Mouse (Mus musculus) midbrain, embryonic 16.5 days (tissue): ENCODE data around the gene Olfr484. TPM values are rescaled to one million over a fixed set of nuclear protein-coding genes. Genes with fewer than 3 reads are reported as not detected.
"Not testable (repeated sequence)": the region's sequence is repeated elsewhere in the genome, so short reads cannot be mapped to it uniquely, and the experiment has no call there.

ENCODE experiments used
- ATAC-seq: fragments of 200-750 bp; cut with Nextera tagmentation; 2 replicates; pipeline ENCODE4 v1.8.0; 2017; ENCODE audit warnings: moderate TSS enrichment
- H3K27ac ChIP-seq: fragments of 300-500 bp; sonication (generic); 2 replicates; pipeline ENCODE4 v1.5.1; 2014; ENCODE audit warnings: mild to moderate bottlenecking, low read length, mixed read lengths
- H3K27me3 ChIP-seq: fragments of 300-500 bp; sonication (generic); 2 replicates; pipeline ENCODE4 v1.6.1; 2014; ENCODE audit warnings: low read depth, low read length, mixed read lengths; ENCODE audit not compliant: control insufficient read depth, insufficient read depth
- H3K36me3 ChIP-seq: fragments of 300-500 bp; sonication (generic); 2 replicates; pipeline ENCODE4 v1.6.1; 2014; ENCODE audit warnings: mild to moderate bottlenecking, low read length, moderate library complexity, mixed read lengths; ENCODE audit not compliant: control insufficient read depth, insufficient read depth
- H3K4me1 ChIP-seq: fragments of 300-500 bp; sonication (generic); 2 replicates; pipeline ENCODE4 v1.6.1; 2014; ENCODE audit warnings: mild to moderate bottlenecking, low read length, mixed read lengths; ENCODE audit not compliant: control insufficient read depth, insufficient read depth
- H3K4me2 ChIP-seq: fragments of 300-500 bp; sonication (generic); 2 replicates; pipeline ENCODE4 v1.6.1; 2014; ENCODE audit warnings: mild to moderate bottlenecking, low read length, mixed read lengths
- H3K4me3 ChIP-seq: fragments of 300-500 bp; sonication (generic); 2 replicates; pipeline ENCODE4 v1.5.1; 2014; ENCODE audit warnings: low read depth, mild to moderate bottlenecking, low read length, moderate library complexity, mixed read lengths
- H3K9ac ChIP-seq: fragments of 300-500 bp; sonication (generic); 2 replicates; pipeline ENCODE4 v1.6.1; 2014; ENCODE audit warnings: low read depth, low read length, mixed read lengths
- H3K9me3 ChIP-seq: fragments of 300-500 bp; sonication (generic); replicated peaks from 2 replicates; pipeline ENCODE4 v1.6.1; 2014; ENCODE audit warnings: mild to moderate bottlenecking, low read length, mixed read lengths; ENCODE audit not compliant: control insufficient read depth, poor library complexity, severe bottlenecking
- WGBS: fragments of 180-500 bp; shearing (Covaris S2); extraction: QIAGEN DNeasy Blood & Tissue Kit; methylation state at CpG from one replicate; pipeline ENCODE4 v1.1.7; 2014; 5-methylcytosine and 5-hydroxymethylcytosine counted together
- polyA plus RNA-seq: library from polyadenylated mRNA; unstranded; fragments of >200 nt; fragmentation: Nextera tagmentation; extraction: Ambion mirVana; gene quantifications from 2 replicates; pipeline ENCODE4 v1.2.1, GENCODE M21; 2015

Gene Olfr484
- not detected in 2 replicates for polyA plus RNA-seq

DNA sequence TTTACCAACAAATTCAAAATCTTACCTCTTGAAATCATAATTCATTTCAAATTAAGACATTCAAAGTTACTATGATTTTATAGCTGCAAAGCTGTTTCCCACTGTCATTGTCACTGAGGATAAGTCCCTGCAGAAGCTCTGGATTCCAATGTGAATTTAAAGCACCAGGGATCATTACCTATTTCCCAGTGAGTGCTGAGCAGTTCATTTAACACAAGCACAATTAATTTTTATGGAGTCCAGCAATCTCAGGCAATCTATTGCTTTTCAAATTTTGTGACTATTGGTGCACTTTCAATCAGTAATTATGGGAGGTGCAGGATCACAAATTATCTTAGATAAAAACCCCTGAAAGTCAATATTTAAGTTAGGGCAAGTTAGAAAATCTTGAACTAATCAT, at the start of gene Olfr484:
Olfr484 (minus strand) TSS at position 101 of the 400 bp plus-strand sequence.
- Histone ChIP-seq H3K4me1 (no peaks in the 10 kb centered on the region), H3K9ac (no peak within 1 kb of the TSS), H3K4me2 (no peak within 1 kb of the TSS), H3K4me3 (no peak within 1 kb of the TSS), H3K27me3 (no peaks in the 10 kb centered on the region), H3K9me3 (no peaks in the 10 kb centered on the region), H3K27ac (no peak within 1 kb of the TSS), H3K36me3 (no peaks in the 10 kb centered on the region)
- ATAC-seq = no peak

DNA sequence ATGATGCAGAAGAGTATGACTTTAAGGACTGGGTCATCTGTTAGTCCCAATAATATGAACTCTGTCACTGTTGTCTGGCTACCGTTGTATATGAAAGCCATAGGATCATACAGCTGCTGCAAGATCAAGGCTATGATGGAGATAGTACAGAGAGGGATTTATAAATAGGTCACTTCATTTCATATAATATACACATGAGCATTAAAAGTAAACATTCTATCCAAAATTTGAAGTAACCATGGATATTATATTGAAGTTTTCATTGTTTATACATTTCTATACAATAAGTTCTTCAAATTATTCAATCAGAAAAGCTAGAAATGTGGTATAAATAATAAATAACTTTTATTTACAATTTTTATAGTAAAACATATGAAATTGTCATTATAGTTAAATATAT, 45.4 kb upstream of the Olfr484 start, which contains the start of gene Olfr486:
Olfr486 (minus strand) TSS at position 101 of the 400 bp plus-strand sequence.
- not testable (repeated sequence) for H3K4me2 ChIP-seq, H3K36me3 ChIP-seq, H3K9me3 ChIP-seq, H3K4me1 ChIP-seq, ATAC-seq, H3K27ac ChIP-seq, H3K9ac ChIP-seq, H3K4me3 ChIP-seq, H3K27me3 ChIP-seq
- 94% methylated on average over 1 of the region's 1 CpGs for WGBS

DNA sequence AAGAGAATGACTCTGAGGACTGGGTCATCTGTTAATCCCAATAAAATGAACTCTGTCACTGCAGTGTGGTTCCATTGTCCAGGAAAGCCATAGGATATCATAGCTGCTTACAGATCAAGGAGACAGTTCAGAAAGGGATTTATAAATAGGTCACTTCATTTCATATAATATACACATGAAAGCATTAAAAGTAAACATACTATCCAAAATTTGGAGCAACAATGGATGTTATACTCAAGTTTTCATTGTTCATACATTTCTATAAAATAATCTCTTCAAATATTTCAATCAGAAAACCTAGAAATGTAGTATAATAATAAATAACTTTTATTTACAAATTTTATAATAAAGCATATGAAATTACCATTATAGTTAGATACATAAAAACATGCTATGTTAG, 32.5 kb upstream of the Olfr484 start, which contains the start of gene Olfr485:
Olfr485 (minus strand) TSS at position 101 of the 400 bp plus-strand sequence.
- Histone ChIP-seq H3K9me3 (no peaks in the 10 kb centered on the region), H3K27me3 (no peaks in the 10 kb centered on the region), H3K36me3 (no peaks in the 10 kb centered on the region), H3K9ac (no peak within 1 kb of the TSS), H3K27ac (no peak within 1 kb of the TSS), H3K4me3 (no peak within 1 kb of the TSS), H3K4me1 (no peaks in the 10 kb centered on the region), H3K4me2 (no peak within 1 kb of the TSS)
- no peak for ATAC-seq

DNA sequence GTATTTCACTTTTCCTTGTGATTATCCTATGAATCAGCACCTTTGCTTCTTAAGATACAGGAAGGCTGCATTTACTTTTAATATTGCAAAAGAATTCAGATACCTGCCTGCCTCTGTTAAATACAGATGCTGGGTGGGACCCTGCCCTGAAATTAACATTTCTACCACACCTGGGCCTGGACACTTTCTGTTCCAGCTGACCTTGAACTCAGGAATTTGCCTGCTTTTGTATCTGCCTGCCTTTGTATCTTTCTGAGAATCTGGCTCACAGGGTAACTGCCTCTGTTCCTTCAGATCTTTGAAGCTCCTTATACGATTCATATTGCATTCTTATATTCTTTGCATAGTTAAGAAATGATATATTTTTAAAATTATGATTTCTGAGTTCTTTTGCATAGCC, 5.8 kb downstream of the Olfr484 start:
- Histone ChIP-seq H3K4me1 (no peaks in the 10 kb centered on the region), H3K4me2 (no peak overlapping the region), H3K9me3 (no peaks in the 10 kb centered on the region), H3K27me3 (no peaks in the 10 kb centered on the region), H3K36me3 (no peaks in the 10 kb centered on the region), H3K4me3 (no peak overlapping the region), H3K9ac (no peak overlapping the region), H3K27ac (no peak overlapping the region)
- 72% methylated on average over 1 of the region's 1 CpGs for WGBS
- no peak for ATAC-seq

DNA sequence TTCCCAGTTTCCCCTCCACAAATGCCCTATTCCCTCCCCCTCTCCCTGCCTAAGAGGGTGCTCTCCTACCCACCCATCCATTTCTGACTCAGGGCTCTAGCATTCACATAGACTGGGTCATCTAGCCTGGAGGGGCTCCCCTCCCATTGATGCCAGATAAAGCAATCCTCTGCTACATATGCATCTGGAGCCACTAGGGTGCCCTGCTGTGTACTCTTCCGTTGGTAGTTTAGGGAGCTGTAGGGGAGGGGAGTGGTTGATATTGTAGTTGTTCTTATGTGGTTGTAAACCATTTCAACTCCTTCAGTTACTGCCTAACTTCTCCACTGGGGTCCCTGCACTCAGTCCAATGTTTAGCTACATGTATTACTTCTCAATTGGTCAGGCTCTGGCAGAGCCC, 6.6 kb downstream of the Olfr484 start:
- H3K9ac ChIP-seq = no peak overlapping the region
- H3K27ac ChIP-seq = no peak overlapping the region
- H3K4me1 ChIP-seq = no peaks in the 10 kb centered on the region
- H3K9me3 ChIP-seq = no peaks in the 10 kb centered on the region
- no peak overlapping the region for H3K4me3 ChIP-seq
- H3K4me2 ChIP-seq = no peak overlapping the region
- ATAC-seq = no peak
- H3K36me3 ChIP-seq = no peaks in the 10 kb centered on the region
- no peaks in the 10 kb centered on the region for H3K27me3 ChIP-seq
- WGBS = 24% methylated on average over 1 of the region's 1 CpGs

DNA sequence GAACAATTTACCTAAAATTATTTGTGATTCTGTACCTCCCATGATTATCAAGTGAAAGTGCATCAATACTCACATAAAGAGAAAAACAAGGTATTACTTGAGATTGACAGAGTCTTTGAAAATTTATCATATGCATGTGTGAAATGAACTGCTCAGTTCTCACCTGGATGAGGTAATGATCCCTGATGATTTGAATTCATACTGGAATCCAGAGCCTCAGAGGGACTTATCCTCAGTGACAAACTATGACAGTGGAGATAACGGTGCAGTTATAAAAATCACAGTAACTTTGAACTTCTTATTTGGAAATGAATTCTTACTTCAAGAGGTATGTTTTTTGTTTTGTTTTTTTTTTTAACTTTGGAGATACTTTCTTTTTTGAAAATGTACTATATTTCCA, 26.7 kb downstream of the Olfr484 start, which contains the start of gene Olfr483:
Olfr483 (plus strand) TSS at position 301 of the 400 bp plus-strand sequence.
- ATAC-seq = no peak
- 95% methylated on average over 1 of the region's 1 CpGs for WGBS
- H3K9me3 ChIP-seq = no peaks in the 10 kb centered on the region
- H3K9ac ChIP-seq = no peak within 1 kb of the TSS
- no peak within 1 kb of the TSS for H3K27ac ChIP-seq
- H3K4me3 ChIP-seq = no peak within 1 kb of the TSS
- H3K36me3 ChIP-seq = no peaks in the 10 kb centered on the region
- H3K4me1 ChIP-seq = no peaks in the 10 kb centered on the region
- H3K27me3 ChIP-seq = no peaks in the 10 kb centered on the region
- H3K4me2 ChIP-seq = no peak within 1 kb of the TSS

DNA sequence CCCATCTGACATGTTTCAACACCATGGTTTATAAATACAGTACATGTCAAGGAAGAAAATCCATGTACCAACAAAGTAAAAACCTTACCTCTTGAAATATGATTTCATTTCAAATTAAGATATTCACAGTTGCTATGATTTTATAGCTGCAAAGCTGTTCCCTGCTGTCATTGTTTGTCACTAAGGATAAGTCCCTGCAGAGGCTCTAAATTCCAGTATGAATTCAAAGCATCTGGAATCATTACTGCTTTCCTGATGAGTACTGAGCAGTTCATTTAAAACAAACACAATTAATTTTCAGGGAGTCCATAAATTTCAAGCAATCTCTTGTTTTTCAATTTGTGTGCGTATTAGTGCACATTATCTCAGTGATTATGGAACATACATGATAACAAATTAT, 29.8 kb downstream of the Olfr484 start, which contains the start of gene Olfr482:
Olfr482 (minus strand) TSS at position 101 of the 400 bp plus-strand sequence.
- no peak within 1 kb of the TSS for H3K4me2 ChIP-seq
- 84% methylated on average over 1 of the region's 1 CpGs for WGBS
- H3K4me1 ChIP-seq = no peaks in the 10 kb centered on the region
- no peak within 1 kb of the TSS for H3K9ac ChIP-seq
- no peak within 1 kb of the TSS for H3K27ac ChIP-seq
- H3K27me3 ChIP-seq = no peaks in the 10 kb centered on the region
- no peak within 1 kb of the TSS for H3K4me3 ChIP-seq
- no peak for ATAC-seq
- no peaks in the 10 kb centered on the region for H3K36me3 ChIP-seq
- no peaks in the 10 kb centered on the region for H3K9me3 ChIP-seq

DNA sequence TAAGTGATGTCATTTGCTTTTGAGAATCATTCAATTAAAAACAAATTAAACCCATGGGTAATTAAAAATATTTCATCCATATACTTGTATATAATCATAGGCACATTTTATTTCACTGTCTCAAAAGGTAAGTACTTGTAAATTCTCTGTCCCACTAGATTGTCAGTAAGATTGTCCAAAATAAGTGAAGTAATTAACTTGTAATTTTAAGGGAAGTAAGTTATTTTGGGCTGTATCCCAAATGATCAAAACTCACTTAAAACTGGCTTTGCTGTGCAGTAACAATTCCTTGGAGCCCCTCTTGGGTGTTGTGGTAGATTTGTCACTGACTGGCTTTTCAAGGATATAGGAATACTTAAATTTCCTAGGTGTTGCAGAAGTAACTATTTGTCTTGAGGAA, 47.7 kb downstream of the Olfr484 start, which contains the start of gene Olfr481:
Olfr481 (plus strand) TSS at position 301 of the 400 bp plus-strand sequence.
- Histone ChIP-seq H3K9me3 (no peaks in the 10 kb centered on the region), H3K9ac (no peak within 1 kb of the TSS), H3K4me3 (no peak within 1 kb of the TSS), H3K4me2 (no peak within 1 kb of the TSS), H3K4me1 (no peaks in the 10 kb centered on the region), H3K36me3 (no peaks in the 10 kb centered on the region), H3K27ac (no peak within 1 kb of the TSS), H3K27me3 (no peaks in the 10 kb centered on the region)
- no peak for ATAC-seq
